Comparison of ENCODE assay signal across 9 mouse cellular contexts in the genomic region with DNA sequence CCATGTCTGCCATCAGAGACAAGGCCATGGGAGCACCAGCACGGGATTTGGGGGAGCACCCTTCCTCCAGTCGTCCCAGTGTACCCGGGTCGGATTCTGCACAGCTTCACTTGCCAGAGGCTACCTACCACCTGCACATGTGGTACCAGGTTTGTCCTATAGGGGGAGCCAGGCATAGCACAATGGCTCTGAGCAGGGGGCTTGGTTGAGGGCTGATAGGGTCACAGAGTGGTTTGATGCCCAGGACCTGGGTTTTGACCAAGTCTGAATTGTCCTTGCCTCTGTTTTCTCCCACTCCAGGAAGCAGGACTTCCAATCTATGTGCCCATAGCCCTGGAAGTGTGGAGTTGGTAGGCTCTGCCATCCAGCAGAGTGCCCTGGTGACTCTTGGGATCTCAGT. TPM values are rescaled to one million over a fixed set of nuclear protein-coding genes. Genes with fewer than 3 reads are reported as not detected.
DNase-seq lines count a peak whose midpoint lies in the region; ATAC-seq and TF ChIP-seq lines count a peak whose summit lies in the region.
"Had no signal": no experiment of that assay in that cellular context is flagged by ENCODE, and none has a peak within 500 bp of the region (broad histone marks: within the 10 kb centered on the region; RNA-seq: fewer than 3 reads in every experiment).

No protein-coding gene starts in this region.

- H3K36me3 ChIP-seq in heart, embryonic 11.5 days (ENCODE audit: control insufficient read depth, insufficient read depth, low read length) = no peaks in the 10 kb centered on the region
- H3K36me3 ChIP-seq: forebrain, embryonic 12.5 days had no signal

- no peak for TF ChIP-seq POLR2A in cortical plate, adult 2 months (IDR thresholded peaks at IDR 0.05; ENCODE audit: extremely low read depth, insufficient read depth, low read length)

- H3K4me1 ChIP-seq in heart, embryonic 11.5 days (ENCODE audit: control insufficient read depth, insufficient read depth, low read length) = peaks cover 13% of the 10 kb centered on the region
- H3K4me1 ChIP-seq in cortical plate, adult 2 months (ENCODE audit: control insufficient read depth, insufficient read depth, low read length) = no peaks in the 10 kb centered on the region

- 0 out of 2 replicates have a peak, but pooled peaks have one; percentile 18 for TF ChIP-seq CTCF in cortical plate, adult 2 months (IDR thresholded peaks at IDR 0.05; ENCODE audit: extremely low read depth, insufficient read depth, low read length)

- no peak for ATAC-seq in heart, embryonic 11.5 days (replicated peaks; ENCODE audit: insufficient number of reproducible peaks, low FRiP score, low TSS enrichment)
- 0 out of 2 replicates have a peak, but pooled peaks have one; percentile 17 for ATAC-seq in megakaryocyte-erythroid progenitor cell, adult 5-6 weeks (replicated peaks; ENCODE audit: low FRiP score, low TSS enrichment, poor library complexity, severe bottlenecking)

- H3K27me3 ChIP-seq in heart, embryonic 11.5 days (ENCODE audit: control insufficient read depth, insufficient read depth, low read length) = no peaks in the 10 kb centered on the region

- no peak overlapping the region for H3K4me2 ChIP-seq in heart, embryonic 11.5 days
- H3K4me2 ChIP-seq: forebrain, embryonic 12.5 days had no signal

- no peak overlapping the region for H3K27ac ChIP-seq in heart, embryonic 11.5 days (ENCODE audit: low read depth, low read length)
- H3K27ac ChIP-seq in cortical plate, adult 2 months (ENCODE audit: insufficient read depth, low read length) = no peak overlapping the region
- H3K27ac ChIP-seq: forebrain, embryonic 12.5 days had no signal

- peak; percentile 90 for DNase-seq in heart, adult 11 months
- DNase-seq in B cell, adult 2 months = peak; percentile 80 to 82
- DNase-seq in right cerebral cortex, postnatal 36 days (ENCODE audit: low spot score in 2 of 2) = no peak
- no peak for DNase-seq in layer of hippocampus, postnatal 25 days (ENCODE audit: extremely low spot score in 1 of 2, low spot score in 1 of 2)
- DNase-seq in kidney, adult 8-10 months = no peak

- H3K4me3 ChIP-seq in heart, embryonic 11.5 days (ENCODE audit: low read depth, low read length) = no peak overlapping the region
- no peak overlapping the region for H3K4me3 ChIP-seq in cortical plate, adult 2 months (ENCODE audit: insufficient read depth, low read length)
- H3K4me3 ChIP-seq: forebrain, embryonic 12.5 days had no signal

- 52% methylated on average over 4 of the region's 4 CpGs for WGBS in heart, embryonic 11.5 days (ENCODE audit: insufficient replicate concordance)

- H3K9me3 ChIP-seq in heart, embryonic 11.5 days (replicated peaks; ENCODE audit: control insufficient read depth, low read length) = no peaks in the 10 kb centered on the region
- H3K9me3 ChIP-seq: forebrain, embryonic 12.5 days had no signal

- no peak overlapping the region for H3K9ac ChIP-seq in heart, embryonic 11.5 days (ENCODE audit: low read depth, low read length)
- H3K9ac ChIP-seq: forebrain, embryonic 12.5 days had no signal

RNA-seq across cellular contexts. Expression of a gene that starts 3.0 kb away (rescaled TPM):
- 3.0 and 4.4 TPM in 2 replicates for polyA plus RNA-seq in heart, embryonic 11.5 days (2014; fragmentation: Nextera tagmentation; extraction: Ambion mirVana)
- 2.3 TPM in 2 replicates for polyA plus RNA-seq in cortical plate, adult 2 months (2012; rRNA removed)
- 133 and 270 TPM in 2 replicates for total RNA-seq in megakaryocyte-erythroid progenitor cell, adult 5-6 weeks (2014; fragmentation: Nextera tagmentation)
- 78.8 and 149 TPM in 2 replicates for total RNA-seq in megakaryocyte-erythroid progenitor cell, adult 5-6 weeks (2017)
- 1 to 10 TPM in 1 of 2 experiments, under 1 TPM in 1; 0.62 to 1.9 TPM for total RNA-seq in layer of hippocampus, postnatal 25 days (2021)

RNA-seq across cellular contexts. Expression of a gene that starts 26.5 kb away (rescaled TPM):
- polyA plus RNA-seq in heart, embryonic 11.5 days (2014; fragmentation: Nextera tagmentation; extraction: Ambion mirVana) = 26.4 and 29.6 TPM in 2 replicates
- polyA plus RNA-seq in cortical plate, adult 2 months (2012; rRNA removed) = 152 and 155 TPM in 2 replicates
- total RNA-seq in megakaryocyte-erythroid progenitor cell, adult 5-6 weeks (2014; fragmentation: Nextera tagmentation) = 1.6 TPM in 1 of 2 replicates, not detected in the other
- 0.94 and 1.1 TPM in 2 replicates for total RNA-seq in megakaryocyte-erythroid progenitor cell, adult 5-6 weeks (2017)
- total RNA-seq in layer of hippocampus, postnatal 25 days (2021) = 10 to 100 TPM; 40.9 to 51.7 TPM

RNA-seq across cellular contexts. Expression of a gene that starts 35.3 kb away (rescaled TPM):
- 0.56 TPM in 1 of 2 replicates, not detected in the other for polyA plus RNA-seq in heart, embryonic 11.5 days (2014; fragmentation: Nextera tagmentation; extraction: Ambion mirVana)
- polyA plus RNA-seq in cortical plate, adult 2 months (2012; rRNA removed) = 25.9 and 28.2 TPM in 2 replicates
- total RNA-seq in megakaryocyte-erythroid progenitor cell, adult 5-6 weeks (2014; fragmentation: Nextera tagmentation) = not detected in 2 replicates
- not detected in 2 replicates for total RNA-seq in megakaryocyte-erythroid progenitor cell, adult 5-6 weeks (2017)
- 10 to 100 TPM; 30.2 to 37.9 TPM for total RNA-seq in layer of hippocampus, postnatal 25 days (2021)

RNA-seq across cellular contexts. Expression of a gene that starts 38.5 kb away (rescaled TPM):
- polyA plus RNA-seq in heart, embryonic 11.5 days (2014; fragmentation: Nextera tagmentation; extraction: Ambion mirVana) = 40.6 and 45.0 TPM in 2 replicates
- 64.5 and 68.2 TPM in 2 replicates for polyA plus RNA-seq in cortical plate, adult 2 months (2012; rRNA removed)
- total RNA-seq in megakaryocyte-erythroid progenitor cell, adult 5-6 weeks (2014; fragmentation: Nextera tagmentation) = 71.5 and 97.3 TPM in 2 replicates
- 34.6 and 35.9 TPM in 2 replicates for total RNA-seq in megakaryocyte-erythroid progenitor cell, adult 5-6 weeks (2017)
- total RNA-seq in layer of hippocampus, postnatal 25 days (2021) = 10 to 100 TPM; 34.9 to 37.1 TPM

RNA-seq across cellular contexts. Expression of a gene that starts 56.0 kb away (rescaled TPM):
- 0.23 and 0.82 TPM in 2 replicates for polyA plus RNA-seq in heart, embryonic 11.5 days (2014; fragmentation: Nextera tagmentation; extraction: Ambion mirVana)
- polyA plus RNA-seq in cortical plate, adult 2 months (2012; rRNA removed) = 1.1 and 1.2 TPM in 2 replicates
- total RNA-seq in megakaryocyte-erythroid progenitor cell, adult 5-6 weeks (2014; fragmentation: Nextera tagmentation) = 5.5 TPM in 1 of 2 replicates, not detected in the other
- total RNA-seq in megakaryocyte-erythroid progenitor cell, adult 5-6 weeks (2017) = 0.46 and 0.94 TPM in 2 replicates
- total RNA-seq in layer of hippocampus, postnatal 25 days (2021) = 1 to 10 TPM in 1 of 2 experiments, under 1 TPM in 1; 0.32 to 1.0 TPM

Comparison
In these comparisons a context has a peak if more than half of its experiments do, and no peak if none do; other contexts are left out.
1. DNase-seq: peak in heart, adult 11 months (single experiment) and B cell, adult 2 months (2 of 2); none in right cerebral cortex, postnatal 36 days (0 of 2), layer of hippocampus, postnatal 25 days (0 of 2) and kidney, adult 8-10 months (0 of 2).
2. RNA of a gene that starts 3.0 kb away (total RNA-seq): 78.8 to 270 TPM in megakaryocyte-erythroid progenitor cell, adult 5-6 weeks; 0.62 to 1.9 TPM in layer of hippocampus, postnatal 25 days; every median in the first group is over 10 times any median in the second.
3. RNA of a gene that starts 26.5 kb away (total RNA-seq): 40.9 to 51.7 TPM in layer of hippocampus, postnatal 25 days; 0.94 to 1.6 TPM in megakaryocyte-erythroid progenitor cell, adult 5-6 weeks; every median in the first group is over 10 times any median in the second.
4. RNA of a gene that starts 35.3 kb away (total RNA-seq): 30.2 to 37.9 TPM in layer of hippocampus, postnatal 25 days; not detected in megakaryocyte-erythroid progenitor cell, adult 5-6 weeks; every median in the first group is over 10 times any median in the second.